Mouse (Mus musculus) testis, adult 2 months (tissue): ENCODE measurements around the gene Obsl1.

Source experiments
- CTCF ChIP-seq: fragments of 200-500 bp; IDR thresholded peaks from 2 replicates; pipeline ENCODE4 v1.5.1; 2012; ENCODE audit warnings: low read depth, mild to moderate bottlenecking, inconsistent platforms, low read length, moderate library complexity; ENCODE audit not compliant: control insufficient read depth, insufficient read depth, insufficient replicate concordance
- POLR2A ChIP-seq: fragments of 200-500 bp; IDR thresholded peaks from 2 replicates; pipeline ENCODE4 v1.6.1; 2012; ENCODE audit warnings: low read depth, mild to moderate bottlenecking, inconsistent platforms, low read length, moderate library complexity; ENCODE audit not compliant: control insufficient read depth

GRCm38 (mm10) chr1:75456746-75457564 is 49.3 kb downstream of the Obsl1 start:
- TF ChIP-seq POLR2A (no peak), CTCF (peak; percentile 82; the same call in 1 of the 2 replicates)
